Mouse (Mus musculus): Measurements from ENCODE around the gene Avpr1b.

- TF ChIP-seq CTCF (IDR thresholded peaks at IDR 0.05; ENCODE audit: control insufficient read depth, insufficient read depth, insufficient replicate concordance, low read depth, low read length), result no peak
- no peak for TF ChIP-seq POLR2A (IDR thresholded peaks at IDR 0.05; ENCODE audit: control insufficient read depth, low read depth, low read length)
Observed at GRCm38 (mm10) chr1:131551956-131552355, 47.1 kb upstream of the Avpr1b start.

All from testis, adult 2 months (tissue).